Mouse (Mus musculus) natural killer cell, adult 2 months (primary cell): ENCODE data around the gene Olfr846.

Experiments
- DNase-seq, 2 experiments: peaks; one replicate each; pipeline ENCODE4 v3.0.0; 2022; ENCODE audit warnings: low spot score in 2 of 2

Gene Olfr846

GRCm38 (mm10) chr9:19363905-19364304, at the start of gene Olfr846:
Gene Olfr846 (minus strand): TSS chr9:19364005.
- DNase-seq, result no peak

DNA sequence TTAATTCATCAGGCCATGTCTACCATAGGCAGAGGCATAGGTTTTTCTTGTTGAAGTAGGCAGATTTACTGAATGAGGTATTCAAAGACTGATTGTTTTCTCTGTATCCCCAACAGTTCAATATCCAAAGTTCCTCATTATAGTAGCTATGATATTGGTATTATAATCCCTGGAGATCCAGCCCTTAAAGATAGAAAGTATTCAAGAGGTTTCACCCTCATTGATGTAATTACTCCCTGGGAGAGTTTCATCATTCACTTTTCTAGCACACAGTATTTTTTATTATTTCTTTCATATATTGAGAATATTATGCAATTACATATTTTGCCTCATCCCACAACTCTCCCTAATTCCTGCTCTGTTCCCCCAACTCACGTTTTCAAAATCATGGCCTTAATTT, 14.8 kb upstream of the Olfr846 start, which contains the start of gene Olfr847:
Gene Olfr847, minus strand, starts transcription at position 101 of the 400 bp plus-strand sequence.
- DNase-seq, result no peak

- DNase-seq, result no peak
Observed at GRCm38 (mm10) chr9:19336157-19336556, 27.6 kb downstream of the Olfr846 start, which contains the start of gene Olfr845. Gene Olfr845 (plus strand): TSS chr9:19336457.

DNA sequence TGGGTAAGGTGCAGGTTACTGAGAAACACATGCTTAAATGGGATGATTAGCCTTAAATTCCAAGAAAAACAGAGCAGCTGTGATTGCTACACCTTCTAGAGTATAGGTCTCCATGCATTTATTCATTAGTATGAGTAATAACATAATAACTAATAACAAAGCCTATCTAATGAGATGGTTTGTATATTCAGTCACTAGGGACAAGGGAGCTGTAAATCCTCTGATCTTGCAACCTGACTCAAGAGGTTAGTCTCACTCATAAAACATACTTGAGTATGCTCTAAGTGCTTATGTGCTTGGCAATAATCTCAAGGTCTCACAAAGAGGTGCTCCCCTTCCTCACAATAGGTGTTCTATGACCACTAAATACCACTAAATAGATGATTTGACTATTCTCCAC, 47.8 kb downstream of the Olfr846 start, which contains the start of gene Olfr844:
Gene Olfr844, plus strand, starts transcription at position 301 of the 400 bp plus-strand sequence.
- DNase-seq, result no peak
